Mouse (Mus musculus) CH12.LX (cell line): ENCODE measurements at regions not wholly inside any gene's neighbourhood (a gene's known extent, or its start where the extent isn't known, plus 50 kb on each side); places are given as distances from the start of the nearest gene placed in this dataset.

ENCODE experiments used
- DNase-seq: peaks from one replicate; pipeline ENCODE4 v3.0.0-alpha.2; 2013; ENCODE audit errors: extremely low read depth
- H3K27ac ChIP-seq: 2 replicates; pipeline ENCODE4 v1.5.1; 2012; ENCODE audit warnings: low read depth, mild to moderate bottlenecking, control low read depth, moderate library complexity; ENCODE audit not compliant: insufficient read depth
- H3K27me3 ChIP-seq: replicated peaks from 2 replicates; pipeline ENCODE3; 2012; ENCODE audit warnings: inconsistent platforms
- H3K36me3 ChIP-seq, 2 experiments: replicated peaks in 1 of 2; 2 replicates each; pipeline versions ENCODE3 to v1.6.1; 2012; ENCODE audit warnings: inconsistent platforms in 1 of 2, low read length in 1 of 2, mild to moderate bottlenecking in 1 of 2, mixed read lengths in 1 of 2, moderate library complexity in 1 of 2; ENCODE audit not compliant: control insufficient read depth in 1 of 2, insufficient read depth in 1 of 2
- H3K4me1 ChIP-seq, 2 experiments: 2 replicates each; pipeline ENCODE4 v1.6.1; 2012; ENCODE audit warnings: inconsistent platforms in 1 of 2, moderate library complexity in 1 of 2; ENCODE audit not compliant: insufficient read depth in 2 of 2, control insufficient read depth in 1 of 2
- H3K4me2 ChIP-seq: 2 replicates; pipeline ENCODE4 v1.6.1; 2012; ENCODE audit warnings: low read depth, mild to moderate bottlenecking, control low read depth; ENCODE audit not compliant: poor library complexity, insufficient read depth, severe bottlenecking
- H3K4me3 ChIP-seq, 3 experiments: fragments of 150-350 bp in 1 of 3; sonication (generic) in 1 of 3; replicated peaks in 1 of 3; 2 replicates each; pipeline versions ENCODE3 to v1.5.1; 2011 to 2012; ENCODE audit warnings: low read depth in 2 of 3, low read length in 2 of 3, mild to moderate bottlenecking in 2 of 3, moderate library complexity in 2 of 3, control low read depth in 1 of 3, improper control_type of control experiment in 1 of 3, inconsistent platforms in 1 of 3, mixed read lengths in 1 of 3; ENCODE audit not compliant: poor library complexity in 1 of 3
- H3K79me2 ChIP-seq: replicated peaks from 2 replicates; pipeline ENCODE4 v1.6.1; 2012; ENCODE audit warnings: mild to moderate bottlenecking, moderate library complexity; ENCODE audit not compliant: control insufficient read depth, poor library complexity, insufficient read depth, severe bottlenecking; ENCODE audit errors: extremely low read depth
- H3K9ac ChIP-seq: 2 replicates; pipeline ENCODE4 v1.6.1; 2012; ENCODE audit warnings: low read depth, mild to moderate bottlenecking, control low read depth, moderate library complexity; ENCODE audit not compliant: insufficient read depth
- H3K9me3 ChIP-seq: replicated peaks from 2 replicates; pipeline ENCODE3; 2012; ENCODE audit warnings: low read length, inconsistent platforms, mixed read lengths
- BHLHE40 ChIP-seq: IDR thresholded peaks from 2 replicates; pipeline ENCODE4 v1.6.1; 2011; ENCODE audit warnings: mild to moderate bottlenecking, low read depth, low read length, improper control_type of control experiment
- CTCF ChIP-seq, 2 experiments: IDR thresholded peaks in 1 of 2; conservative IDR thresholded peaks in 1 of 2; 2 replicates each; pipeline ENCODE4 v1.5.1; 2011 to 2012; ENCODE audit warnings: low read depth in 2 of 2, low read length in 2 of 2, improper control_type of control experiment in 1 of 2, inconsistent platforms in 1 of 2, mild to moderate bottlenecking in 1 of 2, moderate library complexity in 1 of 2
- ELF1 ChIP-seq: IDR thresholded peaks from 2 replicates; pipeline ENCODE4 v1.6.1; 2014; ENCODE audit warnings: low read depth, mild to moderate bottlenecking, inconsistent platforms, low read length, improper control_type of control experiment
- HCFC1 ChIP-seq: IDR thresholded peaks from 2 replicates; pipeline ENCODE4 v1.6.1; 2012; ENCODE audit warnings: low read depth, mild to moderate bottlenecking, inconsistent platforms, low read length, improper control_type of control experiment
- MAFK ChIP-seq: IDR thresholded peaks from 2 replicates; pipeline ENCODE4 v1.6.1; 2011; ENCODE audit warnings: low read length, improper control_type of control experiment; ENCODE audit not compliant: insufficient replicate concordance
- MAX ChIP-seq: IDR thresholded peaks from 2 replicates; pipeline ENCODE4 v1.6.1; 2011; ENCODE audit warnings: low read length, improper control_type of control experiment
- MAZ ChIP-seq: IDR thresholded peaks from 2 replicates; pipeline ENCODE4 v1.6.1; 2012; ENCODE audit warnings: low read depth, mild to moderate bottlenecking, inconsistent platforms, low read length, improper control_type of control experiment, moderate library complexity
- MEF2A ChIP-seq: IDR thresholded peaks from 2 replicates; pipeline ENCODE4 v1.6.1; 2014; ENCODE audit warnings: low read depth, mild to moderate bottlenecking, inconsistent platforms, low read length, improper control_type of control experiment, borderline replicate concordance
- MXI1 ChIP-seq: IDR thresholded peaks from 2 replicates; pipeline ENCODE4 v1.6.1; 2011; ENCODE audit warnings: mild to moderate bottlenecking, low read depth, low read length, improper control_type of control experiment
- MYC ChIP-seq: IDR thresholded peaks from 2 replicates; pipeline ENCODE4 v1.6.1; 2011; ENCODE audit warnings: low read depth, mild to moderate bottlenecking, improper control_type of control experiment, low read length
- POLR2A ChIP-seq: IDR thresholded peaks from 2 replicates; pipeline ENCODE4 v1.6.1; 2011; ENCODE audit warnings: low read depth, mild to moderate bottlenecking, improper control_type of control experiment, low read length
- POLR2AphosphoS2 ChIP-seq: IDR thresholded peaks from 2 replicates; pipeline ENCODE4 v1.6.1; 2011; ENCODE audit warnings: low read depth, low read length, improper control_type of control experiment
- RAD21 ChIP-seq: IDR thresholded peaks from 2 replicates; pipeline ENCODE4 v1.6.1; 2011; ENCODE audit warnings: low read depth, mild to moderate bottlenecking, low read length, improper control_type of control experiment, moderate library complexity
- SIN3A ChIP-seq: IDR thresholded peaks from 2 replicates; pipeline ENCODE4 v1.6.1; 2012; ENCODE audit warnings: low read length, improper control_type of control experiment, inconsistent platforms
- SMC3 ChIP-seq: IDR thresholded peaks from 2 replicates; pipeline ENCODE4 v1.6.1; 2011; ENCODE audit warnings: low read depth, low read length, improper control_type of control experiment
- UBTF ChIP-seq: IDR thresholded peaks from 2 replicates; pipeline ENCODE4 v1.6.1; 2012; ENCODE audit warnings: low read depth, mild to moderate bottlenecking, inconsistent platforms, low read length, improper control_type of control experiment, moderate library complexity
- USF1 ChIP-seq: IDR thresholded peaks from 2 replicates; pipeline ENCODE4 v1.6.1; 2014; ENCODE audit warnings: low read depth, mild to moderate bottlenecking, inconsistent platforms, low read length, improper control_type of control experiment
- ZMIZ1 ChIP-seq: IDR thresholded peaks from 2 replicates; pipeline ENCODE4 v1.6.1; 2012; ENCODE audit warnings: low read depth, mild to moderate bottlenecking, inconsistent platforms, low read length, improper control_type of control experiment
- ZNF384 ChIP-seq: IDR thresholded peaks from 2 replicates; pipeline ENCODE4 v1.6.1; 2012; ENCODE audit warnings: low read depth, low read length, improper control_type of control experiment, inconsistent platforms
- dilution Hi-C: fragments of 300-500 bp; cut with MboI; formaldehyde crosslinking; loops from 2 replicates; pipeline ENCODE4 v1.14.3; 2020; ENCODE audit warnings: low sequenced_read_pairs; ENCODE audit not compliant: extremely low pct_unique_long_range_greater_than_20kb, extremely low pct_ligation_motif_present
- in situ Hi-C: fragments of 300-500 bp; cut with MboI; formaldehyde crosslinking; loops from 3 replicates; pipeline ENCODE4 v1.14.3; 2019; ENCODE audit warnings: low sequenced_read_pairs, low pct_ligation_motif_present, low pct_unique_long_range_greater_than_20kb, mixed read lengths

- in situ Hi-C loops, result no loop called here
- H3K27me3 ChIP-seq, result no peaks in the 10 kb centered on the region
- no peak overlapping the region for H3K4me3 ChIP-seq
- no peak overlapping the region for H3K27ac ChIP-seq
- H3K9me3 ChIP-seq, result peaks cover 34% of the 10 kb centered on the region
- no peak overlapping the region for H3K9ac ChIP-seq
- DNase-seq, result no peak
- dilution Hi-C loops, result no loop called here
- H3K4me2 ChIP-seq, result no peak overlapping the region
- H3K36me3 ChIP-seq, result no peaks in the 10 kb centered on the region
- no peaks in the 10 kb centered on the region for H3K4me1 ChIP-seq
- TF ChIP-seq USF1 (no peak), UBTF (no peak), ZNF384 (no peak), MYC (no peak), MAZ (no peak), HCFC1 (no peak), MAFK (no peak), ZMIZ1 (no peak), MAX (no peak), SIN3A (no peak)
- H3K79me2 ChIP-seq, result no peaks in the 10 kb centered on the region
Observed at GRCm38 (mm10) chr3:63073051-63073450, 168.3 kb upstream of the Mme start.

GRCm38 (mm10) chr3:63078181-63078580 is 163.2 kb upstream of the Mme start:
- H3K27ac ChIP-seq, result no peak overlapping the region
- no peak overlapping the region for H3K4me3 ChIP-seq
- peaks cover 30% of the 10 kb centered on the region for H3K9me3 ChIP-seq
- no peak overlapping the region for H3K4me2 ChIP-seq
- dilution Hi-C loops, result no loop called here
- no peaks in the 10 kb centered on the region for H3K36me3 ChIP-seq
- DNase-seq, result no peak
- H3K4me1 ChIP-seq, result no peaks in the 10 kb centered on the region
- TF ChIP-seq ZMIZ1 (no peak), SMC3 (no peak), CTCF (conservative IDR thresholded peaks at IDR 0.05 in 1 of 2, IDR thresholded peaks at IDR 0.05 in 1 of 2; ENCODE audit: low read depth in 2 of 2, low read length in 2 of 2) (no peak), POLR2A (no peak), MAFK (no peak), HCFC1 (no peak), ZNF384 (no peak), MEF2A (no peak), ELF1 (no peak), RAD21 (no peak), BHLHE40 (no peak), MAX (no peak), POLR2AphosphoS2 (no peak), MXI1 (no peak)
- no peaks in the 10 kb centered on the region for H3K79me2 ChIP-seq
- in situ Hi-C loops, result no loop called here
- no peaks in the 10 kb centered on the region for H3K27me3 ChIP-seq
- H3K9ac ChIP-seq, result no peak overlapping the region
